Mouse (Mus musculus) embryonic facial prominence, embryonic 11.5 days (tissue): ENCODE results near the gene Robo1. TPM values are rescaled to one million over a fixed set of nuclear protein-coding genes. Genes with fewer than 3 reads are reported as not detected.

ENCODE experiments used
- ATAC-seq: fragments of 200-750 bp; cut with Nextera tagmentation; replicated peaks from 2 replicates; pipeline ENCODE4 v1.8.0; 2017; ENCODE audit warnings: low read depth; ENCODE audit not compliant: insufficient number of reproducible peaks, low FRiP score, low TSS enrichment
- DNase-seq: peaks from one replicate; pipeline ENCODE4 v3.0.0-alpha.2; 2015; ENCODE audit warnings: low spot score
- H3K27ac ChIP-seq: fragments of 300-500 bp; sonication (generic); replicated peaks from 2 replicates; pipeline ENCODE4 v1.5.1; 2014; ENCODE audit warnings: mild to moderate bottlenecking, low read depth, low read length, control low read depth
- H3K27me3 ChIP-seq: fragments of 300-500 bp; sonication (generic); 2 replicates; pipeline ENCODE4 v1.6.1; 2014; ENCODE audit warnings: mild to moderate bottlenecking, low read length, moderate library complexity, mixed read lengths; ENCODE audit not compliant: control insufficient read depth, insufficient read depth
- H3K36me3 ChIP-seq: fragments of 300-500 bp; sonication (generic); replicated peaks from 2 replicates; pipeline ENCODE4 v1.6.1; 2014; ENCODE audit warnings: low read depth, mild to moderate bottlenecking, low read length, moderate library complexity, mixed read lengths; ENCODE audit not compliant: control insufficient read depth, insufficient read depth
- H3K4me1 ChIP-seq: fragments of 300-500 bp; sonication (generic); 2 replicates; pipeline ENCODE4 v1.6.1; 2014; ENCODE audit warnings: low read length, mixed read lengths; ENCODE audit not compliant: control insufficient read depth, insufficient read depth
- H3K4me2 ChIP-seq: fragments of 300-500 bp; sonication (generic); 2 replicates; pipeline ENCODE4 v1.6.1; 2014; ENCODE audit warnings: low read depth, mild to moderate bottlenecking, control low read depth, low read length, moderate library complexity
- H3K4me3 ChIP-seq: fragments of 300-500 bp; sonication (generic); 2 replicates; pipeline ENCODE4 v1.5.1; 2014; ENCODE audit warnings: low read depth, low read length, control low read depth
- H3K9ac ChIP-seq: fragments of 300-500 bp; sonication (generic); replicated peaks from 2 replicates; pipeline ENCODE4 v1.6.1; 2014; ENCODE audit warnings: mild to moderate bottlenecking, control low read depth, low read length
- H3K9me3 ChIP-seq: fragments of 300-500 bp; sonication (generic); replicated peaks from 2 replicates; pipeline ENCODE4 v1.6.1; 2016; ENCODE audit warnings: mild to moderate bottlenecking, low read length, inconsistent platforms, mixed read lengths; ENCODE audit not compliant: control insufficient read depth
- WGBS: fragments of 180-500 bp; shearing (Covaris S2); extraction: QIAGEN DNeasy Blood & Tissue Kit; methylation state at CpG from one replicate; pipeline ENCODE4 v1.1.7; 2014; 5-methylcytosine and 5-hydroxymethylcytosine counted together
- polyA plus RNA-seq: library from polyadenylated mRNA; unstranded; fragments of >200 nt; fragmentation: Nextera tagmentation; extraction: Ambion mirVana; gene quantifications from 2 replicates; pipeline ENCODE4 v1.2.1, GENCODE M21; 2014

Gene Robo1
- polyA plus RNA-seq, 1 experiment from 2014 or later: 50.0 TPM

DNA sequence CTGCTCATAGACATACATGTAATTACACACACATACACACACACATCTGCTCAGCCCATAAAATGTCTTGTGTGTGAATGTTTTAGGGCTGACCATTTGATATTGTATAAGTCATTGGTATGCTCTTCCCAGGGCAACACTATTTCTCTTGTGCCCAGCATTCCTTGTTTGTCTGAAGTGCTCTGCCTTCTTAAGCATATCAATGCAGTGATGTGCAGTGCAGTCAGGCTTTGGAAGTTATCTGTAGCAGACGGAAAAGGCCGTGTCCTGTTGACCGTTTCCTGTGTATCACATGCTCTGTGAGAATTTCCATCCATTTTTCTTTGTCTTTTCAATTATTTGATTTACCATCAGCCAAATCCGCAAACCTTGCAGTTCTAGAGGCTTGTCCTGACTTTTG lies 412.9 kb downstream of the Robo1 start:
- Histone ChIP-seq H3K4me3 (no peak overlapping the region), H3K36me3 (no peaks in the 10 kb centered on the region), H3K9ac (no peak overlapping the region), H3K4me2 (no peak overlapping the region), H3K4me1 (no peaks in the 10 kb centered on the region), H3K27ac (no peak overlapping the region), H3K27me3 (no peaks in the 10 kb centered on the region), H3K9me3 (no peaks in the 10 kb centered on the region)
- DNase-seq (no peak), ATAC-seq (no peak)
- 81% methylated on average over 4 of the region's 4 CpGs for WGBS

GRCm38 (mm10) chr16:72721713-72722481 lies 413.8 kb downstream of the Robo1 start:
- DNase-seq (peak; percentile 12), ATAC-seq (no peak)
- Histone ChIP-seq H3K4me3 (no peak overlapping the region), H3K4me1 (no peaks in the 10 kb centered on the region), H3K27me3 (no peaks in the 10 kb centered on the region), H3K9ac (no peak overlapping the region), H3K4me2 (no peak overlapping the region), H3K9me3 (no peaks in the 10 kb centered on the region), H3K27ac (no peak overlapping the region; the same call in 1 of the 2 replicates), H3K36me3 (no peaks in the 10 kb centered on the region)
- WGBS: 64% methylated on average over 14 of the region's 14 CpGs

GRCm38 (mm10) chr16:72734234-72734633 lies 426.1 kb downstream of the Robo1 start:
- no peaks in the 10 kb centered on the region for H3K9me3 ChIP-seq
- H3K27ac ChIP-seq: no peak overlapping the region
- H3K9ac ChIP-seq: no peak overlapping the region
- no peaks in the 10 kb centered on the region for H3K36me3 ChIP-seq
- H3K4me2 ChIP-seq: no peak overlapping the region
- WGBS: 90% methylated on average over 5 of the region's 5 CpGs
- DNase-seq (no peak), ATAC-seq (no peak)
- no peaks in the 10 kb centered on the region for H3K27me3 ChIP-seq
- no peaks in the 10 kb centered on the region for H3K4me1 ChIP-seq
- no peak overlapping the region for H3K4me3 ChIP-seq

DNA sequence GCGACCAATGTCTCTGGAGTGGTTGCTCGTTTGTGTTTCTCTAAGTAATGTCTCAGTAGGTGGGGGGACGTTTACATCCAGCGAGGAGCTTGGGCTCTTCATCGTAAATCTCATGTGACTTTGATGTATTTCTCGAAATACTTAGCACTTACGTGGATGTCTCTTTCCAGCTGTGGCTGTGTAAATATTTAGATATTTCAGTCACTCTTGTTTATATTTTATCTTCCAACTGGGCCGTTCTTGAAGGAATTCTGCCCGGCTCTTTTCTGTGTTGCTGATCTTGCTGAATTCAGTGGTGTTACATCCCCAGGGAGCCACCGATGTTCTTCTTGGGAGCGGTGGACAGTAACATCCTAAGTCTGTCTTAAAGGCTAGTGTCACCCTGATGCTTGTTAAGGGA lies 427.1 kb downstream of the Robo1 start:
- DNase-seq: no peak
- WGBS: 69% methylated on average over 11 of the region's 11 CpGs
- H3K4me3 ChIP-seq: no peak overlapping the region
- no peak for ATAC-seq
- no peak overlapping the region for H3K27ac ChIP-seq
- no peaks in the 10 kb centered on the region for H3K36me3 ChIP-seq
- no peak overlapping the region for H3K9ac ChIP-seq
- H3K27me3 ChIP-seq: no peaks in the 10 kb centered on the region
- H3K4me1 ChIP-seq: no peaks in the 10 kb centered on the region
- H3K9me3 ChIP-seq: no peaks in the 10 kb centered on the region
- no peak overlapping the region for H3K4me2 ChIP-seq

- DNase-seq (no peak), ATAC-seq (no peak)
- H3K9me3 ChIP-seq: no peaks in the 10 kb centered on the region
- H3K27ac ChIP-seq: no peak overlapping the region
- no peak overlapping the region for H3K9ac ChIP-seq
- no peak overlapping the region for H3K4me2 ChIP-seq
- H3K4me1 ChIP-seq: no peaks in the 10 kb centered on the region
- H3K36me3 ChIP-seq: no peaks in the 10 kb centered on the region
- 92% methylated on average over 3 of the region's 3 CpGs for WGBS
- no peaks in the 10 kb centered on the region for H3K27me3 ChIP-seq
- no peak overlapping the region for H3K4me3 ChIP-seq
Observed at GRCm38 (mm10) chr16:72735588-72735987, 427.5 kb downstream of the Robo1 start.

DNA sequence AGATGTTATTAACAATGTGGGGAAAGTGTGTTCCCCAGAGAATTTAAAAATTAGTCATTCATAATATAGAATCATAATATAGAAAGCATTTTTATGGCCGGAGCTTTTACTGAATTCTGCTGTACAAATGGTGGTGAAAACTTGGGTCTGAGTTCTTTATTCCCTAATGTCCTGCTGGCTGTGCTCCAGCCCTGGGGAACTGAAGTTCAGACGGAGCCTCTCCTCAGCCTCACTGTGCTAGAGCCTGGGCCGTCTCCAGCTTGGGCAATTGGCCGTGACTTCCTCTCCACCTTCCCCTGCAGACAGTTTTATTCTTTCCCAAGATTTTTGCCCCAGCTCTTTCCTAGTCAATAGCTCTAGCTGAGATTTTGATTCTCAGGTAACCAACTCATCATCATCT lies 429.0 kb downstream of the Robo1 start:
- DNase-seq: no peak
- Histone ChIP-seq H3K4me2 (no peak overlapping the region), H3K4me3 (no peak overlapping the region), H3K9me3 (no peaks in the 10 kb centered on the region), H3K36me3 (no peaks in the 10 kb centered on the region; the same call in 1 of the 2 replicates), H3K27ac (no peak overlapping the region), H3K27me3 (no peaks in the 10 kb centered on the region), H3K4me1 (no peaks in the 10 kb centered on the region), H3K9ac (no peak overlapping the region)
- WGBS: 49% methylated on average over 4 of the region's 4 CpGs
- ATAC-seq: no peak

- DNase-seq (no peak), ATAC-seq (no peak)
- no peaks in the 10 kb centered on the region for H3K4me1 ChIP-seq
- H3K27me3 ChIP-seq: no peaks in the 10 kb centered on the region
- no peak overlapping the region for H3K4me2 ChIP-seq
- no peak overlapping the region for H3K9ac ChIP-seq
- H3K4me3 ChIP-seq: no peak overlapping the region
- WGBS: 92% methylated on average over 7 of the region's 7 CpGs
- H3K27ac ChIP-seq: no peak overlapping the region
- no peaks in the 10 kb centered on the region for H3K9me3 ChIP-seq
- H3K36me3 ChIP-seq: peaks cover 2% of the 10 kb centered on the region; the same call in 1 of the 2 replicates
Observed at GRCm38 (mm10) chr16:72740218-72740617, 432.1 kb downstream of the Robo1 start.

- Histone ChIP-seq H3K9ac (no peak overlapping the region), H3K27ac (no peak overlapping the region), H3K4me1 (no peaks in the 10 kb centered on the region), H3K36me3 (peaks cover 2% of the 10 kb centered on the region; the same call in 1 of the 2 replicates), H3K4me2 (no peak overlapping the region), H3K4me3 (no peak overlapping the region), H3K27me3 (no peaks in the 10 kb centered on the region), H3K9me3 (no peaks in the 10 kb centered on the region)
- no peak for ATAC-seq
- peak; percentile 27 for DNase-seq
- 47% methylated on average over 5 of the region's 5 CpGs for WGBS
Observed at GRCm38 (mm10) chr16:72747696-72748095, 439.6 kb downstream of the Robo1 start.
